Mouse (Mus musculus): ENCODE data around the gene Ero1lb. TPM values are rescaled to one million over a fixed set of nuclear protein-coding genes. Genes with fewer than 3 reads are reported as not detected.
"Not testable (repeated sequence)": the region's sequence is repeated elsewhere in the genome, so short reads cannot be mapped to it uniquely, and the experiment has no call there.

Ero1lb gene
- polyA plus RNA-seq, 1 experiment from 2014 or later = 13.7 TPM

GRCm38 (mm10) chr13:12646676-12647075, 81.0 kb downstream of the Ero1lb start:
- ATAC-seq (ENCODE audit: low FRiP score, low read depth) = not testable (repeated sequence)

DNA sequence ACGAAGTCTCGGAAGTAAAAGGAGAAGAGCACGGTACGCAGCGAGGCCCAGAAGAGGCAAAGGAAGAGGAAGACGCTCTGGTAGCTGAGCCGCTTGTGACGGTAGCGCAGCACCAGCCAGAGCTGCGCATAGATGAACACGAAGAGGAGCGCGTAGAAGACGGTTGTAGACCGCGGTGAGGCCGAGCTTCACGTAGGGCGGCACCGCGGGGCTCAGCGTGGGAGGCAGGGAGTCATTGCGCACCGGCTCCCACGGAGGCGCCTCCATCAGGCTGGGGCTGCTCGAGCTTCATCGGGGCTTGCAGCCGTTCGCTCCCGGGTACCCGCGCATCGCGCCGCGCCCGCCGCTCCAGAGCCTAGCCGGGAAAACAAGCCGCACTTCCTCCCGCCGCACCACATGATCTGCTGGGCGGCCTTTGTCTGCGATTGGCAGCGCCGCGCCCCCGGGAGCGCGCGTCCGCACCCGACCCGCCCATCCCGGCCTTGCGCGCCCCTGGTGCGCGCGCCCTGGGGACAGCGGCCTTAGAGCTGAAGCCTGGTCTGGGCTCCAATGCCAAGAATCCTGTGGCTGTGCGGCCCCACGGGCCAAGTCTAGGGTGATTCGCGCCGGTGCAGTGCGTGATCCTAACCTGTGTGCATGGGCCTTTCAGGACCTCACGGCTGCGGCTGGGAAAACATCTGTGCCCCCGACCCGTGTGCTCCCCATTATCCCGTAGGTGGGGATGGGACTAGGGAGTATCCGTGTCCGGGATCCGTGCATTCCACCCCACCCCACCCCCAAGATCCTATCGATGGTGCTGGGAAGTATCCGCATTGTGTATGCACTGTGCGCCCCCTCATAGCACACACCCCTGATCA, 84.6 kb downstream of the Ero1lb start:
- not testable (repeated sequence) for H3K9me3 ChIP-seq, H3K36me3 ChIP-seq, H3K4me1 ChIP-seq, H3K27me3 ChIP-seq
- peak; percentile 90 for ATAC-seq (ENCODE audit: low FRiP score, low read depth)
- Histone ChIP-seq H3K4me3 (peak overlapping the region; percentile 48), H3K27ac (replicated peaks) (peak overlapping the region; percentile 71), H3K4me2 (replicated peaks) (peak overlapping the region; percentile 49), H3K9ac (replicated peaks) (peak overlapping the region; percentile 59)
- under 1% methylated on average over 52 of the region's 79 CpGs for WGBS

More at GRCm38 (mm10) chr13:12646676-12647075, 81.0 kb downstream of the Ero1lb start:
- H3K4me1 ChIP-seq; H3K9me3 ChIP-seq; H3K36me3 ChIP-seq; H3K9ac ChIP-seq (replicated peaks); H3K27ac ChIP-seq (replicated peaks); H3K4me2 ChIP-seq (replicated peaks); H3K27me3 ChIP-seq; H3K4me3 ChIP-seq: not testable (repeated sequence)
- 86% methylated on average over 5 of the region's 5 CpGs for WGBS

DNA sequence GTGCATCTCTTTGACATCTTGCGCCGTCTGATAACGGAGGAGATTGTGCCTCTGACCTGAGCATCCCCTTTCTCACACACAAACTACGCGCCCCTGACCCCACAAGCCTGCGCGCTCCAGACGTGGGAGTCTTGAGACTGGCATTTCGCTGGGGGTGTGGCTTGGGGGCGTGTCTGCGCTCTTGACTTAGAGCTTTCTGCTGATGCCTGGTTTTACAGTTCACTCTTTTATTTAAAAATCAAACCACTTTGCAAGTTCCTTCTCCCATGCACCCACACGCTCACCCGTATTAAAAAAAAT, 85.2 kb downstream of the Ero1lb start:
- H3K4me1 ChIP-seq; H3K9me3 ChIP-seq; H3K36me3 ChIP-seq; H3K9ac ChIP-seq (replicated peaks); H3K27me3 ChIP-seq; ATAC-seq (ENCODE audit: low FRiP score, low read depth); H3K27ac ChIP-seq (replicated peaks): not testable (repeated sequence)
- H3K4me2 ChIP-seq (replicated peaks) = peak overlapping the region; percentile 49
- WGBS = 1% methylated on average over 13 of the region's 13 CpGs
- H3K4me3 ChIP-seq = peak overlapping the region; percentile 48

Other genes with a start within 250 kb of the Ero1lb start
- gene Actn2, start 225.1 kb upstream of the Ero1lb start, polyA plus RNA-seq (2016; fragmentation: Nextera tagmentation; extraction: Ambion mirVana) = 0.73 and 1.2 TPM in 2 replicates
- gene Heatr1, start 170.8 kb upstream of the Ero1lb start, polyA plus RNA-seq (2016; fragmentation: Nextera tagmentation; extraction: Ambion mirVana) = 26.9 and 30.9 TPM in 2 replicates
- gene Lgals8, start 100.9 kb upstream of the Ero1lb start, polyA plus RNA-seq (2016; fragmentation: Nextera tagmentation; extraction: Ambion mirVana) = 11.8 and 14.1 TPM in 2 replicates
- gene Edaradd, start 45.4 kb upstream of the Ero1lb start, polyA plus RNA-seq (2016; fragmentation: Nextera tagmentation; extraction: Ambion mirVana) = 1.4 and 2.8 TPM in 2 replicates
- 0.94 TPM in 1 of 2 replicates, not detected in the other for gene Prl2c3, start 234.2 kb downstream of the Ero1lb start, polyA plus RNA-seq (2016; fragmentation: Nextera tagmentation; extraction: Ambion mirVana)